Mouse (Mus musculus) thymus, postnatal 36 days (tissue): Measurements from ENCODE around the gene Sarnp.

Source experiments
- DNase-seq, 2 experiments: peaks; one replicate each; pipeline ENCODE4 v3.0.0; 2022; ENCODE audit warnings: mixed read lengths in 2 of 2

Sarnp gene

DNA sequence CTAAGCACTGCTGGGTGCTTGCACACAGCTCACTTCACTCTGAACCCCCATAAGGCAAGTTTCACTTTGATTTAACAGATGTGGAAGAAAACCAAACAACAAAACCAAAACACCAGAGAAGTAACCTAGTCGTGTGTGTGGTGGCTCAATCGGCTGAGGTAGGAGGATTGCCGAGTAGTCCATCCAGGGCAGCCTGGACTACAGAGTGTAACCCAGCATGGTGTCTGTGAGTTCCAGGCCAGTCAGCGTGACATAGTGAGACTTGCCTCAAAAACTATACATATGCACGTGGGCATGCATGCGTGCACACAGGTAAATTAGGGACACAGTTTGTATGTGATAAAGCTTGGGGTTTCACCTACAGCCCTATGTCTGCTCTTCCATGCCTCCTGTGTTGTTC is 100.3 kb downstream of the Sarnp start:
- DNase-seq = no peak

DNA sequence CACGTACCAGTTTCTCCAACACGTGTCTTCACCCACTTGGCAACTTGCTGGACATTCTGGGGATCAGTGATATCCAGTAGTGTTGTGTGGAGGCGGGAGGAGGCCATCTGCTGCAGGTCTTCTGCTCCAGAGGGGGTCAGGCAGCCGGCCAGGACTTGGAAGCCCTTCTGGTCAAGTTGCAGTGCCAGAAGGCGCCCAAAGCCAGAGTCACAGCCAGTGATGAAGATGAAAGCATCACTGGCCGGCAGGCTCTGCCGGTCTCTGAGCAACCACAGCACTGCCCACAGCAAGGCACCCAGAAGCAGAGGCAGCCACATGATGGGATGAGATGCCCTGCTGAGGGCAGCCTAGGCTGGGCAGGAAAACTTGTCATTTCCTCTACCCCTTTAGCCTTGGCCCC is 101.1 kb downstream of the Sarnp start:
- DNase-seq = no peak

DNA sequence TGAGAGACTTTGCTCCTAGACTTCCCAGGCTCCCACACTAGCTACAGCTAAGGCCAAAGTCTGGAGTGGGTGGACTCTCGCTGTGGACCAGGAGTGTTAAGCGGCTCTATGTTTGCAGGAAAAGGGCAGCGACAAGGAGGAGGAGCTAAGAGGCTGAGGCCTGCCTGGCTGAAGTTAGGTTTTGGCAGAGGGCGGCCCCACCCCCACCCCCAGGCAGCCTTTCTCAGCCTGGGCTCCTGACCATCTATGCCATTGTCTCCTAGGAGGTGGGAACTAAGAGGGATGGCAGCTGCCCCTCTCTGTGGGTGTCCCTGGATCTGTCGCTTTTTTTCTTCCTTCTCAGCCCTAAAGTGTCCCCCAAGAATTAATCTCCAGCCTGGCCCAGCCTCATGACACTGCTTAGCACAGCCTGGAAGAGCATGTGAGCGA is 102.1 kb downstream of the Sarnp start:
- DNase-seq = no peak

- DNase-seq = no peak
These were observed 102.8 kb downstream of the Sarnp start for GRCm38 (mm10) chr10:128919966-128920365.

GRCm38 (mm10) chr10:128920736-128921161 is 103.6 kb downstream of the Sarnp start:
- no peak for DNase-seq

GRCm38 (mm10) chr10:128921251-128921650 is 104.1 kb downstream of the Sarnp start:
- DNase-seq = no peak

DNA sequence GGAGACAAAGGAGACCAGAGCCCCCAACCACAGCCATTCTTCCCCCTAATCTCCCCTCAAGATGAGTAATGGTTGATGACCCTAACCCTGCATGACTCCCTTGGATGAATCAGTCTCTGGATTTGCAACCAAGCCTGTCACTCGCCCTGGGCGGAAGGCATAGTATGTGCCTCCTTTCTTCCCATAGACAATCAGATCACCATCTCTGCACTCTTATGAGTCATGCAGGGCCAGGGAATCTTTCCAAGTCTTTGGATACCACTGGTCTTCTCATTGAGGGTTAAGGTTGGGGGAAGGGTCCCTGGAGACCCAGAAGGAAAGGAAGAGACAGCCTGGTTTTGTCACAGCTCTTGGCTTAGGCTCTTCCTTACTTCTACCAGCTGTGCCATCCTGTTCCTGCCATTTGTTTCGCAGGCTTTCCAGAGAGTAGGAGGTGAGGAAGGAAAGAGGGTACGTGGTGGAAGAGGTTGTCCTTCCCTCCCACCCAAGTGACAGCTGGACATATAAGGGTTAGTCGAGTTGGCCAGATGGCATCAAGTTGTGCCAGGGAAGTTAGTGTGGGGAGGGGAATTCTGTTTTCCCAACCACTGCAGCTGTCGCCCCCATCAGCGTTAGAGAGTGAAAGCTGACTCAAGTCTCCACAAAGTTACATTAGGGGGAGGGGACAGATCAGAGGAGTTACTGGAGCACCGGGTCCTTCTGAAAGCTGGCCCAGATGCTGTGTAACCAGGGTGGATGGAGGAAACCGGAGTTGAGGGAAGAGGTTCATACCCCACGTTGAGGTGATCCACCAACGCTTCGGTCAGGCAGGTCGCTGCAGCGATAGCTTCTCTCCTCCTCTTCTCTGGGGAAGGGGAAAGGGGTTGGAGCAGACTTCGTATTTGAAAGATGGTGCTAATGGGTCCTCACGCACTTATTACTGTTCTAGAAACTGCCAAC is 105.0 kb downstream of the Sarnp start:
- DNase-seq = no peak

DNA sequence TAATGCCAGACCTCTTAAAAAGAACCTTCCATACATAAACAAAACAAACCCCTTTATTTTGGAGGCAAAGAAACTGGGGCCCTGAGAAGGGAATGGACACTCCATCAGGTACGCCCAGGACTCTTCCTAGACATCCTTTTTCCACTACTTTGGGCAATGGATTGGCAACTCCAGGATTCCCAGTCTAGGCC is 105.6 kb downstream of the Sarnp start, which contains the start of gene Rdh5:
Rdh5 (minus strand) TSS at position 67 of the 191 bp plus-strand sequence.
- DNase-seq = no peak

DNA sequence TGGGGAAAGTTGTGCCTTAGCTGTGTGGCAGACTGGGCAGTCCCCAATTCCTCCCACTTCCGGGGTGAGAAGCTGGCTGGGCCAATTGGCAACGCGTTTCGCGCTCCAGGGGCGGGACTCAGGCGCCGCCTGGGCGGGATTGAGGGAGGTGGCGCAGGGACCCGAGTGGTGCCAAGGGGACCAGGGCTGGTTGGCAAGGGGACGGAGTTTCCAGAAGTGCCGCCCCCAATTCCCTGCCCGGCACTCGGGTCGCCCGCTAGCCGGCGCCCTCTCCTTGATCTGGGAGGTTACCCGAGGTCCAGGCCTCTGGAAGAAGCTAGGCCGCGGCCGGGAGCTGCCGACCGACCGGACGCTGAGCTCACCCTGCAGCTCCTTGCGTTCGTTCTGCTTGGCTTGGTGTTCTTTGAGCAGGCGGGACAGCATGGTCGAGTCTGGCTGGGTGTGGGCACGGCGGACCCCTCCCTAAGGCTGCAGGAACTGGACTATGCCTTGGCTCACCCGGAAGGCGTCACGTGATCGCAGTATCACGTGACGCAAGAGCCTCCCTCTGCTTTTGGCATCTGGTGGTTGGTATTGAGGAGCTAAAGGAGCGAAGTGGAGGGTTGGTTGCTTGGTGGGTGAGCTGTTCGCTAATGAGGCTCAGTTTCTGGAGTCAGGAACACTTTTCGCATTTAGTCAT is 106.0 kb downstream of the Sarnp start:
- DNase-seq = peak; percentile 92 to 93

DNA sequence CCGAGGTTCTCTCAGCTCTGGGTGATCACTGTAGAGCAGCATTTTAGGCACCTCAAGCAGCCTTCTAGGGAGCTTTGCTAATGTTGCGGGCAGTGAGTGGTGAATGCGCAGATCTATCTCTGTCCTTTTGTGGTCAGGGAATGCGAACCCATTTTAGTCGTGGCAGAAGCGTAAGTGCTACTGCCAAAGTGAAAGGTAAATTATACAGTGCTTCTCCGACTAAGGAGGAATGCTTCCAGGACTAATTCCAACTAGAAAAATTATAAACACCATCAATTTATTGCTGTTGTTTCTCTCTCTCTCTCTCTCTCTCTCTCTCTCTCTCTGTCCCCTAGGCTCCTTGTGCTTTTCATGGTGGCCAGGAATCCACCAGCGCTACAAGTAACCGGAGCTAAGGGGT is 106.8 kb downstream of the Sarnp start, which contains the start of gene Bloc1s1:
Bloc1s1 (minus strand) TSS at position 101 of the 400 bp plus-strand sequence.
- DNase-seq = no peak
